In the genomic region with DNA sequence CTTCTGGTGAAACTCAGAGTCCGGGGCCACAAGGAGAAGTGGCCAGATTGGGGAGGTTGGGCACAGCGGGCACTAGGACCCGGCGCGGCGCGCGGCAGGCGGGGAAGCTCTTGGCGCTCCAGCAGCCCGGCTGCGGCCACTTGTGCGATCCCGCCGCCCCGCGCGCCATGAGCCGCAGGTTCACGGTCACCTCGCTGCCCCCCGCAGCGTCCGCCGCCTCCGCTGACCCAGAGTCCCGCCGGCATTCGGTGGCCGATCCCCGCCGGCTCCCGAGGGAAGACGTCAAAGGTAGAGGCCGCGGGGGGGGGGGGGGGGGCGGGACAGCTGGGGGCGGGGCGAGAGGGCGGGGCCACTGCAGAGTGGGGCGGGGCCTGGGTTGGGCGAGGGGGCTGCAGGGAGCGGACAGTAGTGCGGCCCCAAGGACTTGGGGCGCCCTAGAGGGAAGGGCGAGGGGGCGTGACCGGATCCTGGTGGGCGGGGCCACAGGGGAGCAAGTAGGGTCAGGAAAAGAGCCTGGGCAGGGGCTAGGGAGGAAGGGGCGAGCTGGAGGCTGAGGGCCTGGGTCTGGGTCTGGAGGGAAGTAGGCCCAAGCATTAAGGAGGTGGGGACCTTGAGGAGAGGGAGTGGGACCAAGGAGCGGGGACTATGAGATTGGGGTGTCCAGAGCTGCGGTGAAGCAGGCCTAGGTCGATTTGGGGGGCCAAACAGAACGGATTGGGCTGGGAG, we compare ENCODE assay signal across 7 mouse cellular contexts. TPM values are rescaled to one million over a fixed set of nuclear protein-coding genes. Genes with fewer than 3 reads are reported as not detected.
DNase-seq lines count a peak whose midpoint lies in the region; ATAC-seq and TF ChIP-seq lines count a peak whose summit lies in the region.

A gene (plus strand): TSS at position 87 of the 726 bp plus-strand sequence.

- H3K4me1 ChIP-seq in E14TG2a.4 (replicated peaks; ENCODE audit: low read depth, low read length), result peaks cover 49% of the 10 kb centered on the region
- H3K4me1 ChIP-seq in heart, postnatal 0 days (ENCODE audit: control insufficient read depth, insufficient read depth), result no peaks in the 10 kb centered on the region
- peaks cover 20% of the 10 kb centered on the region for H3K4me1 ChIP-seq in neural tube, embryonic 14.5 days (ENCODE audit: control insufficient read depth, insufficient read depth, low read length)

- H3K9me3 ChIP-seq in E14TG2a.4 (ENCODE audit: low read length), result no peaks in the 10 kb centered on the region
- H3K9me3 ChIP-seq in heart, postnatal 0 days (replicated peaks; ENCODE audit: control insufficient read depth, low read length), result no peaks in the 10 kb centered on the region
- H3K9me3 ChIP-seq in neural tube, embryonic 14.5 days (ENCODE audit: control insufficient read depth, low read length), result no peaks in the 10 kb centered on the region

- WGBS in heart, postnatal 0 days, result 2% methylated on average over 39 of the region's 54 CpGs
- WGBS in neural tube, embryonic 14.5 days, result 2% methylated on average over 37 of the region's 54 CpGs

- DNase-seq in NIH3T3 (ENCODE audit: low read depth), result peak; percentile 58
- no peak for DNase-seq in heart, postnatal 0 days (ENCODE audit: low spot score)
- peak; percentile 44 to 81 for DNase-seq in kidney, postnatal 36 days
- peak; percentile 26 to 36 for DNase-seq in lung, adult 18-20 months

- H3K36me3 ChIP-seq in E14TG2a.4 (ENCODE audit: insufficient read depth, low read length), result no peaks in the 10 kb centered on the region
- no peaks in the 10 kb centered on the region for H3K36me3 ChIP-seq in heart, postnatal 0 days (replicated peaks; ENCODE audit: control insufficient read depth, insufficient read depth, low read length)
- no peaks in the 10 kb centered on the region for H3K36me3 ChIP-seq in neural tube, embryonic 14.5 days (ENCODE audit: control insufficient read depth, insufficient read depth, low read length)

- no peak for TF ChIP-seq EP300 in heart, postnatal 0 days (IDR thresholded peaks at IDR 0.05; ENCODE audit: low read depth)

- H3K9ac ChIP-seq in heart, postnatal 0 days (replicated peaks; ENCODE audit: low read depth, low read length), result no peak within 1 kb of the TSS
- peak within 1 kb of the TSS; percentile 59 for H3K9ac ChIP-seq in neural tube, embryonic 14.5 days (replicated peaks; ENCODE audit: low read depth, low read length)

- ATAC-seq in common myeloid progenitor, adult 5-6 weeks (replicated peaks; ENCODE audit: low read depth, poor library complexity, severe bottlenecking), result peak; percentile 48
- peak; percentile 34; the same call in 1 of the 2 replicates for ATAC-seq in heart, postnatal 0 days (ENCODE audit: insufficient read depth, low read depth)
- peak; percentile 38; the same call in 1 of the 2 replicates for ATAC-seq in neural tube, embryonic 14.5 days (ENCODE audit: low read depth)

- peaks cover 16% of the 10 kb centered on the region for H3K27me3 ChIP-seq in E14TG2a.4 (ENCODE audit: insufficient read depth, low read length)
- peaks cover 38% of the 10 kb centered on the region for H3K27me3 ChIP-seq in heart, postnatal 0 days (ENCODE audit: control insufficient read depth, insufficient read depth, low read length)
- H3K27me3 ChIP-seq in neural tube, embryonic 14.5 days (ENCODE audit: control insufficient read depth, insufficient read depth, low read length), result no peaks in the 10 kb centered on the region

- peak within 1 kb of the TSS; percentile 79 for H3K4me3 ChIP-seq in E14TG2a.4 (replicated peaks; ENCODE audit: low read length)
- peak within 1 kb of the TSS; percentile 46 for H3K4me3 ChIP-seq in heart, postnatal 0 days (ENCODE audit: low read depth, low read length)
- H3K4me3 ChIP-seq in neural tube, embryonic 14.5 days (ENCODE audit: low read depth, low read length), result peak within 1 kb of the TSS; percentile 46

- H3K27ac ChIP-seq in heart, postnatal 0 days (ENCODE audit: low read depth), result no peak within 1 kb of the TSS
- H3K27ac ChIP-seq in neural tube, embryonic 14.5 days (ENCODE audit: low read depth, low read length), result peak within 1 kb of the TSS; percentile 52

- peak within 1 kb of the TSS; percentile 71 for H3K4me2 ChIP-seq in heart, postnatal 0 days (ENCODE audit: low read depth, low read length)
- H3K4me2 ChIP-seq in neural tube, embryonic 14.5 days (ENCODE audit: low read depth, low read length), result peak within 1 kb of the TSS; percentile 56

- TF ChIP-seq CTCF in E14TG2a.4 (conservative IDR thresholded peaks at IDR 0.05; ENCODE audit: low read length), result no peak
- no peak for TF ChIP-seq CTCF in heart, postnatal 0 days (IDR thresholded peaks at IDR 0.05; ENCODE audit: low read depth)

RNA-seq across cellular contexts. Expression of the gene that starts here (rescaled TPM):
- 4.2 TPM in 1 of 2 replicates, not detected in the other for total RNA-seq in common myeloid progenitor, adult 5-6 weeks (2017)
- 0.50 and 3.5 TPM in 2 replicates for total RNA-seq in heart, postnatal 0 days (2014; rRNA removed; ENCODE audit: low replicate concordance)
- polyA plus RNA-seq in heart, postnatal 0 days (2015; fragmentation: Nextera tagmentation; extraction: Ambion mirVana), result 0.31 and 0.48 TPM in 2 replicates
- polyA plus RNA-seq in neural tube, embryonic 14.5 days (2014; fragmentation: Nextera tagmentation; extraction: Ambion mirVana), result 51.5 and 68.8 TPM in 2 replicates

Comparison
In these comparisons a context has a peak if more than half of its experiments do, and no peak if none do; other contexts are left out.
1. RNA of the gene that starts here (polyA plus RNA-seq): 51.5 to 68.8 TPM in neural tube, embryonic 14.5 days; 0.31 to 0.48 TPM in heart, postnatal 0 days; every median in the first group is over 10 times any median in the second.
2. Peak in every context shown above with its lines, with median percentiles within 50 percentile points of each other: H3K4me3 ChIP-seq and ATAC-seq.